Mouse (Mus musculus) urinary bladder, adult 2 months (tissue): ENCODE measurements at regions not wholly inside any gene's neighbourhood (a gene's known extent, or its start where the extent isn't known, plus 50 kb on each side); places are given as distances from the start of the nearest gene placed in this dataset.

Experiments used
- DNase-seq: peaks from one replicate; pipeline ENCODE4 v3.0.0; 2022; ENCODE audit warnings: low spot score

DNA sequence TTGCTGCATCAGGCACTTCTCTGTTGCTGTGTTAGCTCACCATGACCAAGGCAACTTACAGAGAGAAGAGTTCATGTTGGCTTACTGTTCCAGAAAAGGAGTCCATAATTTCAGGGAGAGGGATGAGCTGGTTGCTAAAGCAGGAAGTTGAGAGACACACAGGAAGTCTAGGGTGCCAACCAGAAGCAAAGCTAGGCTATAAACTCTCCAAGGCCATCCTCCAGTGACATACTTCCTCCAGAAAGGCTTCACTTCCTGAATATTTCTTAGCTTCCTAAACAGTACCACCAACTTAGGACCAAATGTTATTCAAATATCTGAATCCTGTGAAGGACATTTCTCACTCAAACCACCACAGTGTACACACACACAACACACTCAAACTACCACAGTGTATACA lies 2010.6 kb downstream of the A830018L16Rik start:
- no peak for DNase-seq

DNA sequence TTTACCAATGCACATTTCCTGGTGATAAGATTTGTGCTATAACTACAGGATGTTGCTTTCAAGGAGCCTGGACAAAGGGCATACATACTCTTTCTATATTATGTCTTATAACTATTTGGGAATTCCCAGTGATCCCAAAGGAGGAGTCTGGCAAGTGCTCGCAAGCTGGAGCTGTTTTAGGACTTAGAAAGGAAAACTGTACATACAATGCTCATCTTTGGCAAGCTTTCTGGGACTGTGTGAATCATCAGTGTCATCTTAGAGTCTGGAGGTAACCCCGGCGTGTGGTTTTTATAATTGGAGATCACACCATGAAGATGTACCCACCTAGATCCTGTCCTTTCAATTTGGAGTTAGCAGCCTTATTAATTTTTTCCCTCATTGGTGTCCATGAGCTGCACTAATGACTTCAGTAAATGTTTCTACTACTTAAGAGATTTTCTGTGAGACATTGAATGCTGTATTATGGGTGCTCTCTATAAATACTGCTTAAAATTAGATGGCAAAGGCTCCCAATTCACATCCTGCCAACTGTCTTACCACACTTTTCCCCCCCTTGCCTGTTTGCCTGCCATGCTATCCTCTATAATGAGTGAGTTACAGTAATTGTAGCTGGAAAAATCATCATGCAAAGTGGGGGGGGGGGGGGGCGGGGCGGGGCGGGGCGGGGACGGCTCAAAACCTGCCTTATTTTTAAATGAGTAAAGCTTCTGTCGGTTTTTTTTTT lies 2011.9 kb downstream of the A830018L16Rik start:
- DNase-seq: no peak

DNA sequence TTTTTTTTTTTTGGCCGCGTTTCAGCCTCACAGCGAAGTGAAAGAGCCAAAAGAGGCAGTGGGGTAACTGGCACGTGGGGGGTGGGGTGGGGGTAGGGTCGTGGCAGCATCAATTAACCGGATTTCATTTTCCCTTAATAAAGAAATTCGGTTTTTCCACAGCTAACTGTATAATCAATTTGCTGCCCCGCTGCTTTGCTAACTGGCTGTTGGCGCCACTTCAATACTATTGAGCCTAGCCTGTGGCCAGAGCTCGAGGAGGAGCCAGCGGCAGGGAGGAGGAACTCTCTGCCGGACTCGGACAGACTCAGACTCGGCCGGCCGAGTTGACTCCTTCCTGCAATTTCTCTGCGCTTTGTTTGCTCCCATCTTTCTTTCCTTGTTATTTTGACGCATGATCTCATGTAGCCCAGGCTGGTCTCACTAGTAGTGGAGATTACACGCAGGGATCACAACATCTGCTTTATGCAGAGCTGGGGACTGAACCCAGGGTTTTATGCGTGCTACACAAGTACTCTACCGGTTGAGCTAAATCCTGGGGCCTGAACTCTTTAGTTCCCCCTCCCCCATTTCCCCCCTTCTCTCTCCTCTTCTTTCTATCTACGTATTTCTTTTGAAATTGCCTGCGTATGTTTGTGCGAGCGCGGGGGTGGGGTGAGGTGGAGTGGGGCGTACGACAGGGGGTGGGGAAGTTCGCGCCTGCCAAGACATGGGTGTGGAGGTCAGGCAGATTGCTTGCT lies 2012.6 kb downstream of the A830018L16Rik start:
- DNase-seq: peak; percentile 26

DNA sequence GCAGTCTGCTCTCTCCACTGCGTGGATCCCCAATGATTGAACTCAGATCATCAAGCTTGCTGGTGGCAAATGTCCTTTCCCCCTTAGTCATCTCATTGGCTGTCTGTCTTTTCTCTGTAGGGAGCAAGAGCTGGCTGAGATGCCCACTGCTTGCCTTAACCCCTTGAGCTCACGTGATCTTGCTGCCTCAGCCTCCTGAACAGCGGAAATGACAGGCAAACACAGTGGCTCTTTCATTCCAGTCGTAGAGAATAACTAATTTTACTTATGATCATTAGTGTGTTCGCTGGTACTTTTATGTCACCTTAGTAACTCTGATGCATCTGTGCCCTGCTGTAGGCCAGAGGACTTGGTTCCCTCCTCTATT lies 2013.1 kb downstream of the A830018L16Rik start:
- no peak for DNase-seq

GRCm38 (mm10) chr1:13427501-13428207 lies 2013.7 kb downstream of the A830018L16Rik start:
- DNase-seq: no peak

DNA sequence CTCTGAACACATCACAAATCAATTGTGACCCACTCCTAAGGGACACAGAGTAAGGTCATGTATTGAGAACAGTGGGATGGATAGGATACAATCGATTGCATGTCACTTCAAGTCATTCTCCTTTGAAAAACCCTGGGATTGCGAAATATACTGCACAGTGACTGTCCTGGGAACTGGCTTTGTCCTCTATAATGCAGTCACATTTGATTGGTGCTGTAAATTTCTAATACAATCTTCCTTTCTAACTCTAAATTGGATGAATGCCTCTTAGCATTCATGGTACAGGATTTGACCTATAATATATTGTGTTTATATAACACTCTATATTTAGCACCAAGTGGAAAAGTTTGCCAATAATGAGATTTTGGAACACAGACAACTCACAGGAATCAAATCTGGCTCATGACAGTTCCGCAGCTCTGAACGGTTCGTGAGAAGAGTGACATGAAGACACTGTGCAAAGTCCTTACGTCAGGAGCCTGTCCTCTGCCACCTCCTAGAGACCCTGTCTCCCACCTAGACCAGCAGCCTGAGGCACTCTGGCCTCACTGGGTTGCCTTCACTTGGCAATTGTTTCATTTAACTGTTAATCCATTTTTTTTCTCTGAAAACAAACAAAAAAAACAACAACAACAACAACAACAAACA lies 2024.0 kb downstream of the A830018L16Rik start:
- no peak for DNase-seq

DNA sequence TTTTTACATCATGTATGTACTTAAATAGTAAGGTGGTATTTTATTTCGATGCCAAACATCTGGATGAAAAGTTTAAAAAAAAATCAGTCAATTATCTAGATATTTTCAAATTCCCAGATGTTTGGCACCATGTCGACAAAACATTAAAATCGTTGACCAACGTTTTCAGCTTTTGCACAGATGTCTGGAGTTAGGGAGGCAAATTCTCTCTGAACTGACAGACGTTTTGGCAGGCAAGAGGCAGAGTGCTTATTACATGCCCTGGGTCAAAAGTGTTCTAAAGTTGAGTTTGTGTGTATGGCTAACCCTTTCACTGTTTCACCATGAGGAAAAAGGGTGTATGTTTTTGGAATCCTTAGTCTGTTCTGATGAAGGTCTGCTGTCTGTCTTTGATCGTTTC lies 2028.5 kb downstream of the A830018L16Rik start:
- DNase-seq: no peak

DNA sequence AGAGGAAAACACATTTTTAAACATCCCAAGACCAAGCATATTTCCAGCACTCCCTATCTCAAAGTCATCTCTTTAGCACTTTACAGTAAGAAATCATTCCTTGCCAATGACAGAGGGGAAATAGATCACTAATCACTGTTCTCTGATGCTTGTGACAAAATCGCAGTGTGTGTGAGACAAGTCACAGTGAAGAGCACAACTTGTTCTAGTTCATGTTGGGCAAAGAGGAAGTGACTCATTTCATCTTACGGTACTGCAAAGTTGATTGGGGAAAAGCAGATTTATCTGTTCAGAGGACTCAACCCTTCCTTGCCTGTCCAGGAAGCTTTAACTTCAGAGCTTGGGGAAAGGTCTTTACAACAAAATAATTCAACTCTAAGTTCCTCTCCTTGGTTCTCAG lies 2040.6 kb downstream of the A830018L16Rik start:
- DNase-seq: no peak

DNA sequence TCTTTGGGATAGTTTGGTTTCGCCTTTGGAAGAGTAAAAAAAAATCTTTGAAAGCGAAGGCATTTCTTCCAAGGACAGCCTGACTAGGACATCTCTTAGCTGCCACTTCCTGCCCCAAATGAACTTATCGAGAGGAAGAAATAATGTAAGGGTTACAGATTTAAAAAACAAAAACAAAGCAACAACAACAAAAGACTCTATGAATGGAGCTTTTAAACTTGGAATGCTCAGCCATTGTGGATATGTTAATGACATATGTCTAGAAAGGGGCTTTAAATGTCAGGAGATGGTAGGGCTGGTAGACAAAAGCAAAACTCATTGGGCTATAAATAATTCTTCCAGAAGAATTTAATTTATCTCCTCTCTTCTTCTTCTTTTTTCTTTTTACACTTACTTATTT lies 2041.7 kb downstream of the A830018L16Rik start:
- DNase-seq: no peak

DNA sequence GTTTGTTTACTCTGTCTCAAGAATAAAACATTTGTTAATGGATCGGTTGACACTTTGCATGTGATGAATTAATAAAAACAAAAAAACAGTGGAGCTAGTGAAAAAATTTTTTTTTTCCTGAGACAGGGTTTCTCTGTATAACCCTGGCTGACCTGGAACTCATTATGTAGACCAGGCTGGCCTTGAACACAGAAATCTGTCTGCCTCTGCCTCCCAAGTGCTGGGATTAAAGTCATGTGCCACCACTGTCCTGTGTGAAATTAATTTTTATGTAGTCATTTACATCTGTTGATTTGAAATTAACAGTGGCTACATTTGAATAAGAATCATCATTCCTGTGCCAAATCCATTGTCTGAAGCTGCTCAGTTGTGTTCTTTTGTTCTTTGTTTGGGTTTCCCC lies 2050.4 kb downstream of the A830018L16Rik start:
- no peak for DNase-seq

- no peak for DNase-seq
These were observed 2053.3 kb downstream of the A830018L16Rik start for GRCm38 (mm10) chr1:13467174-13467573.

DNA sequence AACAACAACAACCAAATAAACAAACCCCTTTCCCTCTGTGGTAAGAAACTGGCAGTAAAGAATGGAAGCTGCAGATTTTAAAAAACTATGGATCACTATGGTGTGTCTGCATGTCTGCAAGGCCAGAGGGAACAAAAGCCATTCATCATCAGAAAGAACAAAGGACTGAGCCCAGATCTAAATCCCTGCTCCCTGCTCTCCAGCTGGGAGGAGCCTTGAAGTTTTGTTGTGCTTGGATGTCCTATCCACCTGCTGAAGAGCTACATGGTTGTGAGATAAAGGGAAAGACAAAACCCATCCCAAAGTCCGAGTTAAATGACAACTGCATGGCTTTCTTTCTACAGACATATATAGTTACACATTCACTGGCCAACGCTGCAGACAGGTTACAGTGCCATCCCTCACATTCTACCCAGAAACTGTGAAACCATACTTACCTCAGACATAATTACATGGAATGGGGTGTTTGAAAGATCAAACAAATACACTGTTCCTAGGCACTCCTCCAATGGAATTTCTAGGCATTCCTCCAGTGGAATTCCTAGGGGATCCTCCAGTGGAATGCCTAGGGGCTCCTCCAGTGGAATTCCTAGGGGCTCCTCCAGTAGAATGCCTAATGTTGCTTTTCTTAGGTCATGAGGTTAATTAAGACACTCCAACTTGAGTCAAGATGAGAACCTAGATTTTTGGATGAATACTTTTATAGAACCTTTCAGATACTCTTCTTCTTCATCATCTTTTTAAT lies 2054.2 kb downstream of the A830018L16Rik start:
- DNase-seq: no peak

GRCm38 (mm10) chr1:13494727-13495404 lies 2081.0 kb downstream of the A830018L16Rik start:
- DNase-seq: no peak

- DNase-seq: no peak
These were observed 2082.5 kb downstream of the A830018L16Rik start for GRCm38 (mm10) chr1:13496386-13496785.

GRCm38 (mm10) chr1:13500456-13500855 lies 2086.6 kb downstream of the A830018L16Rik start:
- no peak for DNase-seq

- DNase-seq: no peak
These were observed 2088.0 kb downstream of the A830018L16Rik start for GRCm38 (mm10) chr1:13501938-13502337.

DNA sequence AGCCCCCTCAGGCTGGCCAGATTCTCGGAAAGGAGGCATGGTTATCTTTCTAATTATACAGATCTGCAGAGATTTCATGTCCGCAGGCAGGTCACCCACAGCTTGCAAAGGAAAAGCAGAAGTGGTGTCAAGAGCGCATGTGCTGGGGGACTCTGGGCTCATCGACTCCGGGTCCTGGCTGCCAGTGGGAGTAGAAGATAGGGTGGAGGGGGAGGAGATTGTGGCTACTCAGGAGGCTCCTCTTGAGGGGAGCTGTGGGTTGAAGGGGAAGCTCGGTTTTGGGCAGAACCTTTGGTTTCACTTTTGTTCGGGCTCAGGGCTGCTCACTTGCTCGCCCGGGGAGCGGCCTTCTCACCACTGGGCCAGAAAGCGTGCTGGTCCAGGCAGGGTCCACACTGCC lies 2099.9 kb downstream of the A830018L16Rik start:
- DNase-seq: no peak
